Mouse (Mus musculus) cortical plate, adult 2 months (tissue): ENCODE data around the gene 3110082J24Rik. TPM values are rescaled to one million over a fixed set of nuclear protein-coding genes. Genes with fewer than 3 reads are reported as not detected.
A peak's percentile ranks its signal among the peaks of the same experiment; 100 is the strongest.
"Not testable (repeated sequence)": the region's sequence is repeated elsewhere in the genome, so short reads cannot be mapped to it uniquely, and the experiment has no call there.

ENCODE experiments used
- H3K27ac ChIP-seq: fragments of 200-500 bp; 2 replicates; pipeline ENCODE4 v1.5.1; 2012; ENCODE audit warnings: low read length, control low read depth, inconsistent platforms; ENCODE audit not compliant: insufficient read depth
- H3K4me1 ChIP-seq: fragments of 200-500 bp; 2 replicates; pipeline ENCODE4 v1.6.1; 2011; ENCODE audit warnings: low read length; ENCODE audit not compliant: control insufficient read depth, insufficient read depth
- H3K4me3 ChIP-seq: fragments of 200-500 bp; 2 replicates; pipeline ENCODE4 v1.5.1; 2011; ENCODE audit warnings: mild to moderate bottlenecking, low read length, control low read depth; ENCODE audit not compliant: insufficient read depth
- CTCF ChIP-seq: fragments of 200-500 bp; IDR thresholded peaks from 2 replicates; pipeline ENCODE4 v1.5.1; 2011; ENCODE audit warnings: mild to moderate bottlenecking, control low read depth, low read length; ENCODE audit not compliant: insufficient read depth; ENCODE audit errors: extremely low read depth
- POLR2A ChIP-seq: fragments of 200-500 bp; IDR thresholded peaks from 2 replicates; pipeline ENCODE4 v1.6.1; 2011; ENCODE audit warnings: mild to moderate bottlenecking, low read length, control low read depth; ENCODE audit not compliant: insufficient read depth; ENCODE audit errors: extremely low read depth
- polyA plus RNA-seq: library from polyadenylated mRNA; depleted of rRNA; stranded (reverse); fragments of >200 nt; gene quantifications from 2 replicates; pipeline ENCODE4 v1.2.3, GENCODE M21; 2012; rRNA removed

3110082J24Rik gene
- polyA plus RNA-seq, 1 experiment = 4.6 TPM

DNA sequence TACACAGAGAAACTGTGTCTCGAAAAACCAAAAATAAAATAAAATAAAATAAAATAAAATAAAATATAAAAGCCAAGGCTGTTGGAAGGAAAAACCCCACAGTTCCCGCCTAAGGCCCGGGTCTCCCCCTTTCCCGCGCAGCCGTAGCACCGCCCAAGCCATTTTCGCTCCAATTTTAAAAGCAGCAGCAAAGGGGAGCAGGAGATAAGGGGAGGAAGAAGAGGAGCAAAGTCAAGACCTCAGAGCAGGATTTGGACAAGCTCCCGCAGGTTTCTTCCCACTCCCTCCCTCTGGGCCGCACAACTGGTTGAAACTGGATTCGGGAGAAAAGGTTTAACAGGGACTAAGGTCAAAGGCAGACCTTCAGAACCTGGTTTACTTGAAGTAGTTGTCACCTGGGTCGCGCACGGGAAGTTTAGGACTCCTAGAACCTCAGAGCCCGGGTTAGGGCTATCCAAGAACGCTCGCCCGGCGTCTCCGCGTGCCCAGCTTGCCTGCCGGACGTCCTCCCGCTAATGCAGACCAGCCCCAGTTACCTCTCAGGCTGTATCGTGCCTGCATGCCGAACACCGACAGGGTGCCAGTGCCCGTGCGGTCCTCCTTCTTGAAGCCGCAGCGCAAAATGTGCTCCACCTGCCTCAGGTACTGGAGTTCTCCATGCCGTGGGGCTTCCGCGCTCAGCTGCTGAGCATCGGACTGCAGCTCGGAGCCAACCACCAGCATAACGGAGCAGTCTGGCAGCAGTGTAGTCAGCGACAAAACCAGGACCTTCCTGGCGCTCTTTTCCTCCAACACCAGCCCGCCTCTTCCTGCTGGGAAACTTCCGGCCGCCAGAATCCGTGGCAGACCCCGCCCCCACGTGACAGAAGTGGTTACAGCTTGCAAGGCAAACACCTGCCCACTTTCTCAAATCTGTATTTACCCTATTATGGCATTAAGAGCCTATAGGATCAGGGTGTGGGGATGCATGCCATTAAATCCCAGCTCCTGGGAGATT is 32.8 kb downstream of the 3110082J24Rik start, which contains the start of gene Tyms:
Tyms (minus strand) TSS at position 793 of the 997 bp plus-strand sequence.
- H3K4me1 ChIP-seq = no peaks in the 10 kb centered on the region
- H3K4me3 ChIP-seq = peak within 1 kb of the TSS; percentile 60
- TF ChIP-seq CTCF (no peak), POLR2A (peak; percentile 47; the same call in 1 of the 2 replicates)
- no peak within 1 kb of the TSS for H3K27ac ChIP-seq

- Histone ChIP-seq H3K4me1 (no peaks in the 10 kb centered on the region), H3K4me3 (no peak overlapping the region; the same call in 1 of the 2 replicates), H3K27ac (no peak overlapping the region)
- TF ChIP-seq POLR2A = no peak
- TF ChIP-seq CTCF = no peak
Observed at GRCm38 (mm10) chr5:30072377-30072776, 33.5 kb downstream of the 3110082J24Rik start.

- TF ChIP-seq POLR2A = no peak
- TF ChIP-seq CTCF = no peak
- no peak overlapping the region for H3K27ac ChIP-seq
- no peak overlapping the region for H3K4me3 ChIP-seq
- no peaks in the 10 kb centered on the region for H3K4me1 ChIP-seq
Observed at GRCm38 (mm10) chr5:30071677-30072076, 34.2 kb downstream of the 3110082J24Rik start.

GRCm38 (mm10) chr5:30067726-30068125 is 38.2 kb downstream of the 3110082J24Rik start:
- Histone ChIP-seq H3K4me1 (no peaks in the 10 kb centered on the region), H3K27ac (no peak overlapping the region), H3K4me3 (no peak overlapping the region)
- TF ChIP-seq CTCF = no peak
- TF ChIP-seq POLR2A = no peak

DNA sequence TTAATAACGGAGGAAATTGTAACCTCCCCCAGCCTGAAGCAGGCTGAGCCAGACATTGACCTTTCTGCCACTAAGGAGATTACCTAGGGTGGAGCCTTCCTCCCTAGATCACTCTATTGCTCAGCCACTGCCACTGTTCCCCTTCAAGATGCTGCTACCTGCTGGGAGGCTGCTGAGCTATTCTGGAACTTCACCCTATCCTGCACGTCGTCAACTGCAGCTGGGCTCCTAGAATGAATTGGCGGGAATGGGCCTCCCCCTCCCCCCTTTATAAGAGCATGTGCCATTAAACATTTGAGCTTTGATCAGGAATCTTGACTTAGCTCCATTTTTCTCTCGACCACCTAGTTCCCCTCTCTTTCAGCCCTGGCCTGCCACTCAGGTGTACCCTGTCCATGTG is 46.3 kb downstream of the 3110082J24Rik start:
- not testable (repeated sequence) for H3K4me1 ChIP-seq, H3K27ac ChIP-seq, H3K4me3 ChIP-seq

DNA sequence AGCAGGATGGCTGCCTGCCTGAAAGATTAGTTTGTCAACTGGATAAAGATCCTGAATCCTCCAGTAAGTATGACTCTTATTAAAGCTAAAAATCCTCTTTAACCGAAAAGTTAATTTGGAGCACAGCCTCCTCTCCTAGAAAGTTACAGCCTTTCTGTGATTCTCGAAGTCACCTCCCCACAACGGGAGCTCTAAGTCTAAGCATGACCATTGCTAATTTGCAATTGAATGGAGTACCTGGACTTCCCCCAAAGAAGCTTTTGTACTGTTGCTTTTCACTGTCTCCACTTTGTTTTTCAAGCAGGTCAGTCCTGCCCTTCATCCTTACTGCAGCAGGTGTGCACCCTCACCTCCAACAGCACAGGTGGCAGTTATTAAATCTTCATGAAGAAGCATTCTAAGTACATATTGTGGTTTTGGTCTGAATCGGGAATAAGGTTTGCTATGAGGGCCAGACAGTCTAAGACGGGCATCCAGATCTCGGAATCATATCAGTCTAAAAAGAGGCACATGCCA is 47.6 kb downstream of the 3110082J24Rik start:
- Histone ChIP-seq H3K27ac (no peak overlapping the region), H3K4me3 (no peak overlapping the region), H3K4me1 (no peaks in the 10 kb centered on the region)
- no peak for TF ChIP-seq POLR2A

Other genes with a start within 250 kb of the 3110082J24Rik start
- not detected in 2 replicates for gene Il6, start 93.0 kb downstream of the 3110082J24Rik start, polyA plus RNA-seq
- 3.3 and 4.0 TPM in 2 replicates for gene Tyms, start 32.5 kb downstream of the 3110082J24Rik start, polyA plus RNA-seq
- 14.0 and 14.6 TPM in 2 replicates for gene Garem2, start 925 bp downstream of the 3110082J24Rik start, polyA plus RNA-seq
- 64.9 and 67.7 TPM in 2 replicates for gene Hadha, start 49.1 kb upstream of the 3110082J24Rik start, polyA plus RNA-seq
- gene Hadhb, start 49.2 kb upstream of the 3110082J24Rik start, polyA plus RNA-seq = 88.0 and 94.8 TPM in 2 replicates
- gene Adgrf3, start 99.6 kb upstream of the 3110082J24Rik start, polyA plus RNA-seq = not detected in 2 replicates
- gene Selenoi, start 126.5 kb upstream of the 3110082J24Rik start, polyA plus RNA-seq = 29.2 and 32.9 TPM in 2 replicates
- 12.2 and 13.7 TPM in 2 replicates for gene Drc1, start 175.3 kb upstream of the 3110082J24Rik start, polyA plus RNA-seq